Mouse (Mus musculus) olfactory bulb, adult 2 months (tissue): ENCODE measurements at regions not wholly inside any gene's neighbourhood (a gene's known extent, or its start where the extent isn't known, plus 50 kb on each side); places are given as distances from the start of the nearest gene placed in this dataset.

ENCODE experiments used
- H3K27ac ChIP-seq: fragments of 200-500 bp; 2 replicates; pipeline ENCODE4 v1.5.1; 2012; ENCODE audit warnings: low read depth, low read length; ENCODE audit not compliant: insufficient read depth
- H3K4me1 ChIP-seq: fragments of 200-500 bp; 2 replicates; pipeline ENCODE4 v1.6.1; 2012; ENCODE audit warnings: low read length; ENCODE audit not compliant: control insufficient read depth, insufficient read depth
- H3K4me3 ChIP-seq: fragments of 200-500 bp; 2 replicates; pipeline ENCODE4 v1.5.1; 2012; ENCODE audit warnings: mild to moderate bottlenecking, low read depth, low read length, moderate library complexity; ENCODE audit not compliant: insufficient read depth
- CTCF ChIP-seq: fragments of 200-500 bp; IDR thresholded peaks from 2 replicates; pipeline ENCODE4 v1.5.1; 2012; ENCODE audit warnings: low read depth, mild to moderate bottlenecking, low read length, moderate library complexity; ENCODE audit not compliant: insufficient read depth
- POLR2A ChIP-seq: fragments of 200-500 bp; IDR thresholded peaks from 2 replicates; pipeline ENCODE4 v1.6.1; 2012; ENCODE audit warnings: mild to moderate bottlenecking, low read depth, low read length, moderate library complexity; ENCODE audit not compliant: insufficient read depth
- WGBS: fragments of 180-500 bp; shearing (Covaris S2); methylation state at CpG from one replicate; pipeline ENCODE4 v1.1.7; 2018; 5-methylcytosine and 5-hydroxymethylcytosine counted together

GRCm38 (mm10) chr1:90398396-90398975 lies 194.7 kb downstream of the Ackr3 start:
- no peak overlapping the region for H3K27ac ChIP-seq
- TF ChIP-seq CTCF, result no peak
- TF ChIP-seq POLR2A, result no peak
- H3K4me3 ChIP-seq, result no peak overlapping the region
- 84% methylated on average over 15 of the region's 15 CpGs for WGBS
- peaks cover 4% of the 10 kb centered on the region for H3K4me1 ChIP-seq

- H3K4me3 ChIP-seq, result no peak overlapping the region
- H3K4me1 ChIP-seq, result peaks cover 3% of the 10 kb centered on the region; the same call in 1 of the 2 replicates
- 87% methylated on average over 6 of the region's 6 CpGs for WGBS
- TF ChIP-seq POLR2A, result no peak
- no peak for TF ChIP-seq CTCF
- no peak overlapping the region for H3K27ac ChIP-seq
These were observed 199.3 kb downstream of the Ackr3 start for GRCm38 (mm10) chr1:90403057-90403456.

- peaks cover 3% of the 10 kb centered on the region; the same call in 1 of the 2 replicates for H3K4me1 ChIP-seq
- no peak overlapping the region for H3K27ac ChIP-seq
- 54% methylated on average over 6 of the region's 6 CpGs for WGBS
- no peak overlapping the region for H3K4me3 ChIP-seq
- TF ChIP-seq CTCF (no peak), POLR2A (no peak)
These were observed 197.9 kb upstream of the Cops8 start for GRCm38 (mm10) chr1:90404717-90405487.

GRCm38 (mm10) chr1:90406663-90407062 lies 196.1 kb upstream of the Cops8 start:
- no peak overlapping the region for H3K4me3 ChIP-seq
- peaks cover 3% of the 10 kb centered on the region; the same call in 1 of the 2 replicates for H3K4me1 ChIP-seq
- WGBS, result 98% methylated on average over 6 of the region's 6 CpGs
- no peak overlapping the region for H3K27ac ChIP-seq
- no peak for TF ChIP-seq POLR2A
- no peak for TF ChIP-seq CTCF

GRCm38 (mm10) chr1:90408504-90409215 lies 194.1 kb upstream of the Cops8 start:
- TF ChIP-seq POLR2A, result no peak
- no peak for TF ChIP-seq CTCF
- H3K4me3 ChIP-seq, result no peak overlapping the region
- H3K27ac ChIP-seq, result no peak overlapping the region
- H3K4me1 ChIP-seq, result peaks cover 3% of the 10 kb centered on the region; the same call in 1 of the 2 replicates
- 43% methylated on average over 16 of the region's 16 CpGs for WGBS

GRCm38 (mm10) chr1:90409236-90409635 lies 193.5 kb upstream of the Cops8 start:
- WGBS, result 86% methylated on average over 3 of the region's 3 CpGs
- Histone ChIP-seq H3K4me1 (peaks cover 3% of the 10 kb centered on the region; the same call in 1 of the 2 replicates), H3K27ac (no peak overlapping the region), H3K4me3 (no peak overlapping the region)
- no peak for TF ChIP-seq CTCF

GRCm38 (mm10) chr1:90412511-90413045 lies 190.2 kb upstream of the Cops8 start:
- H3K4me3 ChIP-seq, result no peak overlapping the region
- peaks cover 3% of the 10 kb centered on the region; the same call in 1 of the 2 replicates for H3K4me1 ChIP-seq
- H3K27ac ChIP-seq, result no peak overlapping the region
- 66% methylated on average over 9 of the region's 9 CpGs for WGBS
- TF ChIP-seq POLR2A (no peak), CTCF (no peak)

- 94% methylated on average over 4 of the region's 4 CpGs for WGBS
- Histone ChIP-seq H3K4me1 (peaks cover 3% of the 10 kb centered on the region; the same call in 1 of the 2 replicates), H3K4me3 (no peak overlapping the region), H3K27ac (no peak overlapping the region)
- TF ChIP-seq POLR2A, result no peak
- no peak for TF ChIP-seq CTCF
These were observed 188.0 kb upstream of the Cops8 start for GRCm38 (mm10) chr1:90414751-90415150.

GRCm38 (mm10) chr1:90424066-90424821 lies 178.5 kb upstream of the Cops8 start:
- Histone ChIP-seq H3K4me1 (peaks cover 6% of the 10 kb centered on the region; the same call in 1 of the 2 replicates), H3K27ac (no peak overlapping the region), H3K4me3 (no peak overlapping the region)
- TF ChIP-seq CTCF (no peak), POLR2A (no peak)
- 42% methylated on average over 13 of the region's 13 CpGs for WGBS
